Mouse (Mus musculus): ENCODE results near the gene Tmem120b.

The Tmem120b gene

GRCm38 (mm10) chr5:123068115-123068514 lies at the start of gene Tmem120b:
Gene Tmem120b, plus strand, starts transcription at chr5:123068415.
- no peak for DNase-seq (ENCODE audit: low spot score)

- no peak for DNase-seq (ENCODE audit: low spot score)
Observed at GRCm38 (mm10) chr5:123019336-123020016, 48.7 kb upstream of the Tmem120b start.

- DNase-seq (ENCODE audit: low spot score) = no peak
Observed at GRCm38 (mm10) chr5:123020426-123020825, 47.8 kb upstream of the Tmem120b start.

GRCm38 (mm10) chr5:123021438-123021837 lies 46.8 kb upstream of the Tmem120b start:
- no peak for DNase-seq (ENCODE audit: low spot score)

GRCm38 (mm10) chr5:123023049-123023448 lies 45.2 kb upstream of the Tmem120b start:
- DNase-seq (ENCODE audit: low spot score) = no peak

- DNase-seq (ENCODE audit: low spot score) = no peak
Observed at GRCm38 (mm10) chr5:123024312-123024711, 43.9 kb upstream of the Tmem120b start.

- no peak for DNase-seq (ENCODE audit: low spot score)
Observed at GRCm38 (mm10) chr5:123024965-123025573, 43.1 kb upstream of the Tmem120b start.

GRCm38 (mm10) chr5:123026414-123026813 lies 41.8 kb upstream of the Tmem120b start:
- DNase-seq (ENCODE audit: low spot score) = no peak

GRCm38 (mm10) chr5:123027436-123027835 lies 40.8 kb upstream of the Tmem120b start:
- no peak for DNase-seq (ENCODE audit: low spot score)

GRCm38 (mm10) chr5:123029729-123030128 lies 38.5 kb upstream of the Tmem120b start:
- DNase-seq (ENCODE audit: low spot score) = no peak

- no peak for DNase-seq (ENCODE audit: low spot score)
Observed at GRCm38 (mm10) chr5:123031312-123031711, 36.9 kb upstream of the Tmem120b start.

- DNase-seq (ENCODE audit: low spot score) = no peak
Observed at GRCm38 (mm10) chr5:123033646-123034160, 34.5 kb upstream of the Tmem120b start.

- DNase-seq (ENCODE audit: low spot score) = no peak
Observed at GRCm38 (mm10) chr5:123035089-123035488, 33.1 kb upstream of the Tmem120b start.

GRCm38 (mm10) chr5:123035564-123035963 lies 32.7 kb upstream of the Tmem120b start:
- DNase-seq (ENCODE audit: low spot score) = no peak

- DNase-seq (ENCODE audit: low spot score) = no peak
Observed at GRCm38 (mm10) chr5:123038115-123038514, 30.1 kb upstream of the Tmem120b start.

GRCm38 (mm10) chr5:123039120-123039752 lies 29.0 kb upstream of the Tmem120b start:
- no peak for DNase-seq (ENCODE audit: low spot score)

- no peak for DNase-seq (ENCODE audit: low spot score)
Observed at GRCm38 (mm10) chr5:123040796-123041195, 27.4 kb upstream of the Tmem120b start.

- no peak for DNase-seq (ENCODE audit: low spot score)
Observed at GRCm38 (mm10) chr5:123043856-123044255, 24.4 kb upstream of the Tmem120b start.

GRCm38 (mm10) chr5:123045561-123046295 lies 22.5 kb upstream of the Tmem120b start:
- DNase-seq (ENCODE audit: low spot score) = no peak

- no peak for DNase-seq (ENCODE audit: low spot score)
Observed at GRCm38 (mm10) chr5:123046916-123047315, 21.3 kb upstream of the Tmem120b start, which contains the start of gene Morn3. Gene Morn3, minus strand, starts transcription at chr5:123047016.

GRCm38 (mm10) chr5:123049271-123049670 lies 18.9 kb upstream of the Tmem120b start:
- no peak for DNase-seq (ENCODE audit: low spot score)

GRCm38 (mm10) chr5:123050918-123051317 lies 17.3 kb upstream of the Tmem120b start:
- DNase-seq (ENCODE audit: low spot score) = no peak
